Mouse (Mus musculus): ENCODE results near the gene Msn. TPM values are rescaled to one million over a fixed set of nuclear protein-coding genes. Genes with fewer than 3 reads are reported as not detected.

Gene Msn
- total RNA-seq, 2 experiments from 2014 or later = 86.4 to 255 TPM

DNA sequence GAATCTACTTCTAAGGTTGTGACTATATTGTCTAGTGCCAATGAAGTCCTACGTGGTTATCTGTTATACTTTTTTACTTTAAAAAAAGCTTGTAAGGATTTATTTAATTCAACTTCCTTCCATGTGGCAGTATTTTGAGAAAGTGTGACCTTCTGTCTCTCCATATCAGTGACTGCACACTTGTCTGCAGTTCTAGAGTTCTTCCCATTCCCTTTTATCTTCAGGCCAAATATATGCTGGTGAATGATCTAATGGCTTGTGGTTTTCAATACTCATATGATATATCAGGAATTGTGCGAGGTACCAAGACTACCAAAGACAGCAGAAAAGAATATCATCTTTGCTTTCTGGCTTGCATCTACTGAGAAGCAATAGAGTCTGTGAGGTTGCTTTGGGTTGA lies 43.4 kb downstream of the Msn start:
- peak; percentile 49 for ATAC-seq (replicated peaks; ENCODE audit: poor library complexity)

DNA sequence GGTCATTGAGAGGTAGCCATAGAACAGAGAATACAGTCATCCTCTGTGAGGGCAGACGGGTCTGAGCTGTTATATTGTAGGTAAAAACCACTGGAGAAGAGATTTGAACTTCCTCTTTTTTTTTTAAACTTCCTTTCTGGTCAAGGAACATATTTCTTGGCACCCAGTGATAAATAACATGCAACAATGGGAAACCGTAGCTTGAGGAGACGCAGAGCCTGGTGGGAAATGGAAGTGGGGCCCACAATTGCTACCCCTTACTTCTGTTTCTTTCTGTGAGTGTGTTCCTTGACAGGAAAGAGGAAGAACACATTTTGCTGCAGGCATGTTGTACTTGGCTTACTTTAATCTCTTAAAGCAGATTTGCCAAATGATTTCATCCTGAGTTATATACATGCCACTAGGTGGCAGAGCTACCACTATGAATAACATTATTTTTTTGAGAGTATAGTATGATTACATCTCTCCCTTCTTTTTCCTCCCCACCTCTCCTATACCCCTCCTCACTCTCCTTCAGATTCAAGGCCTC lies 49.2 kb downstream of the Msn start:
- peak; percentile 94 for ATAC-seq (replicated peaks; ENCODE audit: poor library complexity)

DNA sequence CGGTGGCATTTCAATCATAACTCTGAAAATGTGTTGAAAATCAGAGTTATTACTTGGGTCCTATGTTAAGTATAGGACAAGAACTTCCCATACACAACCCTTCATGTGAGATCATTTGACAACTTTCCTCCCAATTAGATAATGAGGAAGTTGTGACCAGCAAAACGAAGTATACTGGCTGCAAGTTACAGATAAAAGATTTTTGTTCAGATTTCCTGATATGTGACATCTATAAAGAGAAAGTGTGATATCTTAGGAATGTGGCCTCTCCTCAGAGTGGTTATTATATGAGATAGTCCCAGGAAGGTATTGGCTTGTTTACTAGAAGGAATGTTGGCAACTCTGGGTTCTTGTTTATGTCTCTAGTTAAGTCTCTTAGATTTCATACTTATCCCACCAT lies 52.4 kb downstream of the Msn start:
- ATAC-seq (replicated peaks; ENCODE audit: poor library complexity) = no peak

DNA sequence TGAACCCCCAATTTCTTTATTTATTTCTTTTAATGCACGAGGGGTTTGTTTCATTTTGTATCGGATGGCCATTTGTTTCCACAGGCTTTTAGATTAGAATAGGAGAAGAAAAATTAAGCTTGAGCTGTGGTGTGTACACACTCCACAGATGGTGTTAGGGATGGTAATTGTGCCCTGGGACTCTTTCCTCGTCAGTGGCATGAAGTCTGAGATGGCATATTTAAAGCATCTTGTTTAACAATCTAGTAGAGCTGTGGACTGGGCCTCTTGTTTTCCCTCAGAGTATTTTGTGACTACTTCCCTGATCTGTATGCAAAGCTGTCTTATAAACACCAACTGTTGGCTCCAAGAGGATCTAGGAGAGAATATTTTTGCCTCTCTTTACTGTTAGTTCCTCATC lies 57.5 kb downstream of the Msn start:
- ATAC-seq (replicated peaks; ENCODE audit: poor library complexity) = no peak

DNA sequence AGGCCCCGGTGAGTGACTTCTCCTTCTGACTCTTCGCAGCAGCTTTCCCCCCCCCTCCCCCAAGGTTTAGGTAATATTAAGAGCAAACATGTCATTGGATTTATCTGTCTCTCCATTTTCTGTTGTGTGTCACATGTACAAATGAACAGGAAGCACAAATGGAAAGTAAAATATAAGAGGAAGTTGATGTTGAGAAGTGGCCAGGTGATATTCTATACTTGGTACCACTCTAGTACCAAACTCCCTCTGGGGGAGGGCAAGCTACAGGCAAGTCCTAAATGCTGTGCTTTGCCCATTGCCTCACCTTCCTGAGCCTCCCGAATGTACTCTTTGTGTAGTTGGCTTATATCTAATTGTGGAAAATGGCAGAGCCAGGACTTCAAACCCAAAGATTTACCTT lies 62.1 kb downstream of the Msn start:
- ATAC-seq (replicated peaks; ENCODE audit: poor library complexity) = no peak

DNA sequence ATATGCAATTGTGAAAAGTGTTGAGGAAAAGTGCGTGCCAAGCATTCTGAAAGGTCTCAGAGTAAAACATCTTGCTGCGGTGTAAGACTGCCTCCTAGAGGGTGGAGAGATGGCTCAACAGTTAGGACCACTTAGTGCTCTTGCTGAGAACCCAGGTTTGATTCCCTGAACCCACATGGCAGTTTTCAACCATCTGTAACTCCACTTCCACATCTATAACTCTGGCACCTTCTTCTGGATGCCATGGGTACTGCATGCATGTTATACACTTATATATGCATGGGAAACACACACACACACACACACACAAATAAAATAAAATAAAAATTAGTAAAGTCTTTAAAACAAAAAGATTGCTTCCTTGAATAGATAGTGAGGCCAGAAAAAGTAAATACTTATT lies 66.7 kb downstream of the Msn start:
- peak; percentile 89 for ATAC-seq (replicated peaks; ENCODE audit: poor library complexity)

DNA sequence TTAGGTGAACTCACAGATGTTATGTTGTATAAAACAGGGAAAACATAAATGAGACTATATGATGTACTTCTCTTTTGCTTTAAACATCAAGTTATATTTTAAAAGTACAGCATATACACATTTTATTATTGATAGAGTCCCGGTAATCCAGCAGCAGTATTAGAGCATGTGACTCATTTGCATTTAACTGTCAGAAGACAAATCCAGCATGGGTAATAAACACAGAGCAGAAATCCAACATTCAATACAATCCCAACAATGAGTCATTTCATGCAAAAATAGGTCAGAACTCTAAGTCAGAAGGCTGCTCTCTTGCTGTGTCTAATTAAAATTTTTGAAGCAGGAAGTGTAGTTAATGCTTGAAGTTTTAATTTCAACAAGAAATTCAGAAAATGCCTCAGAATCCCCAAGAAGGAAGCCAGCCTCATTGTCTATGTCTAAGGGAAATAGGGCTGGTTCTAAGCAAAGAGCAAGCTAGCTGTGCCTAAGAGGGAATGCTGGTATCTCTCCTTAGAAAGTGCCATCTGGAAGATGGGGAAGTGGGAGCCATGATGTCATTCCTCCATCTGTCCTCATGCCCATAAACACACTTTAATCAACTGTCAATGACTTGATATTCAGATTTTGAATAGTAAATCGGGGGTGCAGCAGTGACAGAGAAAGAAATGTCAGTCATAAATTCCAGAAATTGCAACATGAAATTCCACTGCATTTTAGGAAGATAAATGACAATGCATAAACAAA lies 76.0 kb downstream of the Msn start:
- ATAC-seq (replicated peaks; ENCODE audit: poor library complexity) = no peak

DNA sequence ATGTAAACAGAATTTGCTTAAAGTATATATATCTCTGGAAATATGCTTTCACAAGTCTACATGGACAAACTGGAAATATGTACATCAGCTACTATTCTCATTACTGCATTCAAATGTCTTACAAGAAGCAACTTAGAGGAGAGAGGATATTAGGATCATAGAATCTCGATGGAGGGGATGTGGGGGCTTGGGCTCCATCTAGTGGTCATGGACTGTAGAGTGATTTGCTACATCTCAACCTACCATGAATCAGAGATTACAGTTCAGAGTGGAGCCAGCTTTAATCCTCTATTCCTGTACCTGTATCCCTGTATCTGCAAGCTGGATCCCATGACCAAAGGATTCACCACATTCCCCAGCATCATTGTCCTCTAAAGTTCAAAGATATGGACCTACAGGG lies 82.6 kb downstream of the Msn start:
- ATAC-seq (replicated peaks; ENCODE audit: poor library complexity) = peak; percentile 95

DNA sequence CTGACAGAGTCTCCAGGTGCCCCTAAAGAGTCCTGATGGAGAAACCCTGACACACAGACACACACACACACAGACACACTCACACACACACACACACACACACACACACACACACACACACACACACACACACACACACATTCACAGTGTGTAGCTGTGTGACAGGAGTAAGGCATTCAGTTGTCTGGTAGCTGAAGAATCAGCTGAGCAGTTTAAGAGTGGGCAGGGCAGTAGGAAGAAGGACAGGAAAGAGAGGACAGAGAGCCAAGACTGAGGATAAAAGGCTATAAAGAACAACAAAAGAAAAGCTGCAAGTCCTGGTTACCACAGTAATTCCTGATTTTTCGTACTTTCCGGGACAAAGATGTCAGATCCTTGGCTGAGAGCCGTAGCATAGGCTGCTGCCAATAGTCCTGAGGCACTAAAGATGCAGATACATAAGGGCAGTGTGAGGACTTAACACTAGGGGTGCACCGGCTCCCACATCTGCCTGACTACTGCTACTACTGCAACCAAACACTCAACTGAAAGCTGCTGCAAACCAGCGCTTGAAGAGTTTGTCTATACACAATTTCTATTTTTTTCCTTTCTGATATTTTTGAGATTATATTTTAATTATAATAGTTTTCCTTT lies 88.4 kb downstream of the Msn start:
- no peak for ATAC-seq (replicated peaks; ENCODE audit: poor library complexity)

DNA sequence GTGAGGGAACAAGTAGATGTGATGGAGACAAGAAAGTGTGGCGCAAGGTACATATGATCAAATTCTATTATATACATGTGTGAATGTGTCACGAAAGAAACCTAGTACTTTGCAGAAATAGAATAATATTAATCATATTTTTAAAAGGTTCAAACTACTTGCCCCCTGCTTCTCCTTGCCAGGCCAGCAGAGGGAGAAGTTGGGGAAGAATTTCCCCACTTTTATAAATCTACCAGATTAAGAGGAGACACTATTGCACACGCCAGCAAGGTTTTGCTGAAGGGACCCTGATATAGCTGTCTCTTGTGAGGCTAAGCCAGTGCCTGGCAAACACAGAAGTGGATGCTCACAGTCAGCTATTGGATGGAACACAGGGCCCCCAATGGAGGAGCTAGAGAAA lies 109.3 kb downstream of the Msn start:
- peak; percentile 63; the same call in 1 of the 2 replicates for ATAC-seq (replicated peaks; ENCODE audit: poor library complexity)

DNA sequence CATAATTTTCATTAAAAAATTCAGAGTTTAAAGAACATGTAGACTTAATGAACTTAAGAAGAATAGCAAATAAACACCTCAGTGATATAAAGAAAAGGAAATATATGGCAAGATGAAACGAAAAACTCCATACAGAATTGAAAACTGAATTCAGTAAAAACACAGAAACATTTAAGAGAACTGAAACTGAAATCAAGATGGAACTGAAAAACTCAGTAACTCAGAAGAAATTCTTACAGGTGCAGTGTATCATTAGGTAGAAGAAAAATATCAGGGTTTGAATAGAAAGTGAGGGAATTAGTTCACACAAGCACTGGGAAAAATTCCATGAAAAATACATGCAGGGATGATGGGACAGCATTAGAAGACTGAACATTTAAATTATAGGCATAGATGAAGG lies 111.0 kb downstream of the Msn start:
- ATAC-seq (replicated peaks; ENCODE audit: poor library complexity) = no peak

DNA sequence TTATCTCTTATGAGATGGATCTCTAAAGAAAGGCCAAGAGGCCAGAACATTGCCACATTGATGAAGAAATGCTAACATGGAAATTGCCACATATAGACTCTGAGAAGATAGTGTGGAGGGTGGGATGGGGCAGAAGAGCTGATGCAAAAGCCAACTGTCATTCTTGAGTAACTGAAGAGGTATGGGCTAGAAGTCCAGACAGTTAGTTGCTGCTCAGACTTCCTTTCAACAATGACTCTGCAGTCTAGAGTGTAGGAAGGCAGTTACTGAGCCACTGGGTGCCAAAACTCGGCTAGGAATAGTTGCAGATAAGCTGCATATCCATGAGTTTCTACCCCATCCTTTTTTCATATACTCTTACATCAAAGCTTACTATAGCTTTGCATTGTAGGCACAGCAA lies 122.2 kb downstream of the Msn start:
- ATAC-seq (replicated peaks; ENCODE audit: poor library complexity) = peak; percentile 100

Other genes with a start within 250 kb of the Msn start
- 20.9 and 27.9 TPM in 2 replicates for gene Las1l, start 139.1 kb upstream of the Msn start, total RNA-seq (2015)
- 39.2 and 46.3 TPM in 2 replicates for gene Las1l, start 139.1 kb upstream of the Msn start, total RNA-seq (2017)
- 0.17 TPM in 1 of 2 replicates, not detected in the other for gene Vsig4, start 197.4 kb downstream of the Msn start, total RNA-seq (2015)
- gene Vsig4, start 197.4 kb downstream of the Msn start, total RNA-seq (2017) = not detected in 2 replicates